Mouse (Mus musculus) macrophage (primary cell): ENCODE measurements around the gene Pccb. TPM values are rescaled to one million over a fixed set of nuclear protein-coding genes. Genes with fewer than 3 reads are reported as not detected.

Source experiments
- H3K27ac ChIP-seq: fragments of 350-480 bp; formaldehyde crosslinking; 2 replicates; pipeline ENCODE4 v1.9.0; 2021
- H3K36me3 ChIP-seq: fragments of 350-480 bp; formaldehyde crosslinking; 2 replicates; pipeline ENCODE4 v1.9.0; 2021; ENCODE audit errors: inconsistent target
- H3K4me3 ChIP-seq: fragments of 350-480 bp; formaldehyde crosslinking; 2 replicates; pipeline ENCODE4 v1.9.0; 2021; ENCODE audit errors: inconsistent target
- H3K79me2 ChIP-seq: fragments of 350-480 bp; formaldehyde crosslinking; 2 replicates; pipeline ENCODE4 v1.9.0; 2021; ENCODE audit errors: inconsistent target
- WGBS: methylation state at CpG from one replicate; pipeline ENCODE4 v1.1.7; 2026; ENCODE audit warnings: inconsistent platforms; ENCODE audit not compliant: missing documents; 5-methylcytosine and 5-hydroxymethylcytosine counted together
- polyA plus RNA-seq: library from polyadenylated mRNA; stranded (reverse); fragments of 250-400 nt; gene quantifications from 3 replicates; pipeline ENCODE4 v1.2.4, GENCODE M21; 2018; ENCODE audit warnings: inconsistent platforms

Pccb gene
- polyA plus RNA-seq, 1 experiment from 2014 or later = 48.9 TPM

DNA sequence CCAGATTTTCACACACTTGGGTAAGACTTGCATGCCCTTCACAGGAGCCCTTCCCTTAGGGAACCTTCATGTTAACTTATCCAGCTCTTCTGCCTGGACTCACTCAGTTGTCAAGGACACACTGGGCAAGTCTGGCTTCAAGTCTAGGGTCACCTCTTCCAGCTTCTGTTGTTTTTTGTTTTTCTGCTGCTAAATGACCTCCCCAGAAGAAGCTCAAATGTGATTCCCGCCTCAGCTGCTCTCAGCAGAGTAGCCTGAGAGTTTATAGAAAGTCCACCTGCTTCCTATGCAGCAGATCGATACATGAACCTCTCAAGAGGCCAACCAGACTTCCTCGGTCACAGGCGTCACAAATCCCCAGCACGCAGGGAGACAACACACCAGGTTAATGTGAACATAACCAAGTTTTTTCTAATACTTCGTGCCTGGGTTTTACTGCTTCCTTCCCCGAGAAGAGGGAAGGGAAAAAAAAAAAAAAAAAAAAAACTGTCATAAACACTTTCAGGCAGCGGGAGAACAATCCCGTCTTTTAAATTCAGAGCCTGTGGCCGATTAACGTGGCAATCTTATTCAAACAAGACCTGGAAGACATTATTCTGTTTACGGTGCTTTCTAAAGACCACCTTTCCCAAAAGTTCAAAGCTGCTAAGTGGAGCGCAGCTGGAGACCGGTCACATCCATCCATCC, 794 bp downstream of the Pccb start:
- peak overlapping the region; percentile 70 for H3K4me3 ChIP-seq
- H3K36me3 ChIP-seq = no peaks in the 10 kb centered on the region
- peak overlapping the region; percentile 71 for H3K27ac ChIP-seq
- WGBS = 5% methylated on average over 14 of the region's 14 CpGs
- H3K79me2 ChIP-seq = peaks cover 5% of the 10 kb centered on the region; the same call in 1 of the 2 replicates

DNA sequence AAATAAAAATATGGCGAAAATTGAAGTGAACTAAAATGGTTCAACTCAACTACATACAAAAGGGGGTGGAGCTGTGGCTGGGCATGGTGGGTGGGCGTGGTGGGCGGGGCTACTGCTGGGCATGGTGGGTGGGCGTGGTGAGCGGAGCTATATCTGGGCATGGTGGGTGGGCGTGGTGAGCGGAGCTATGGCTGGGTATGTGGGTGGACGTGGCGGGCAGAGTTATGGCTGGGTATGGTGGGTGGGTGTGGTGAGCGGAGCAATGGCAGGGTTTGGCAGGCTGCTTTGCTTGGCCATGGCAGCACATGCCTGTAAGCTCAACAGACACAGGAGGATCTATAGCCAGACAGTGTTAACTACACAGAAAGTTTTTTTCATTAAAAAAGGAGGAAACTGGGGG, 15.9 kb downstream of the Pccb start:
- no peak overlapping the region for H3K27ac ChIP-seq
- no peak overlapping the region for H3K4me3 ChIP-seq
- H3K79me2 ChIP-seq = no peaks in the 10 kb centered on the region
- H3K36me3 ChIP-seq = no peaks in the 10 kb centered on the region
- WGBS = 94% methylated on average over 10 of the region's 10 CpGs

DNA sequence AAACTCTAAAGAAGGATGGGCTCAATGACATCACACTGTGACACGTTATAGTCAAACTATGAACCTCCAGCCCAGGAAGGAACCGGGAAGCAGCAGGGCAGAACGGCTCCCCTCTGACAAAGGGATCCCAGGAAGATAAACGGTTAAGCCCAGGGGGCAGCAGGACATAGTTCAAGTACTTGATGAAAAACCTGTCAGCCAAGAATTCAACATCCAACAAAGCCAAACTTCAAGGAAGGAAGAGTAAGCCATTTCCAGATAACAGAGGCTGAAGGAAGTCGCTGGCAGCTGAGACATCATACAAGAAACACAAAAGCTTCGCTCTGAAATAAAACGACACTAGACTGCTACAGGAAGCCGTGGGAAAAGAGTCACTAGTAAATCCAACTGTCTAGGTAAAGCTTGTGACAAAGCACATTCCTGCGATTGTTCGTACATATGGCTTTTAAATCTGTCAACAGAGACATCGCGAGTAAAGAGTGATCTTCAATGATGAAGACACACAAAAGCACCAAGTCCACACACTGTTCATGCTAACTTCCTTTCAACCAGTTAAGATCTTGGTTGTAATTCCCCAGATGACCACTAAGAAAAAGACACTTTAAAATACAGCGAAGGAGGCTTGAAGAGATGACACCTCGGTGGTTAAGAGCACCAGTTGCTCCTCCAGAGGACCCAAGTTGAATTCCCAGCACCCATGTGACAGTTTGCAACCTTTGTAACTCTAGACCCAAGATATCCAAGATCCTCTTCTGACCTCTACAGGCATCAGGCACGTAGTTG, 16.8 kb downstream of the Pccb start:
- 89% methylated on average over 15 of the region's 15 CpGs for WGBS
- Histone ChIP-seq H3K79me2 (no peaks in the 10 kb centered on the region), H3K27ac (no peak overlapping the region), H3K4me3 (no peak overlapping the region), H3K36me3 (no peaks in the 10 kb centered on the region)

DNA sequence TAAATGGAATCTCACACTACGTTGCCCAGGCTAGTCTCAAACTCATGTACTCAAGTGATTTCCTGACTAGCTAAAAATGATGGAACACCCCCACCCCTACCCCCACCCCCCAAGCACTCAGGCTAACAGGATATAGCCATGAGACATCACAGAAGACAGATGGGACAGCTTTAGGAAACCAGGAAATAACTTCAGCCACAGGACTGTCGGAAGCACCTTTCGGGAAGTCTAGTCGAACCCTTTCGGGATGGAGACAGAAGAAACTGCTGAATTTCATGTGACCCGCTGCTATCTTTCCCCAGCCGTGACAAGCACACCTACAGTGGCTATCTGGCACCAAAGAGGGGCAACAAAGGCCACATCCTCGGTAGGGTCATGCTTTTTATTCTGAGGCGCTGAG, 19.4 kb downstream of the Pccb start:
- Histone ChIP-seq H3K27ac (no peak overlapping the region), H3K36me3 (no peaks in the 10 kb centered on the region), H3K4me3 (no peak overlapping the region), H3K79me2 (no peaks in the 10 kb centered on the region)
- 96% methylated on average over 9 of the region's 9 CpGs for WGBS

DNA sequence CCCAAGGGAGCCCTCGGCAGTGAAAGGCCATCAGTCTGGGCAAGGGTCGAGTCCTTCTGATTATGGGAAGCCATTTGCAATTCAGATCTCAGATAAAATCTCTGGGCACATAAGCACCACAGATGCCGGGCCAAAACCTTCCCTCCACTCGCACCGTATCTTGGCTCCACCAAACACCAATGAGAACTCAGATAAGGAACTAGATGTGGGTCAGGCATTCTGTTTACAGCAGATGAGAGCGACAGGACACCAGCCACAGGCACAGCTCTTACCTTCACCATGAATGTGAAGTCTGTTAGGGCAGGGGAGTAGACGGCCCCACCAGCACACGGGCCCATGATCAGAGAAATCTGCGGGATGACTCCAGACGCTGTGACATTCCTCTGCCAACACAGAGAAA, 22.3 kb downstream of the Pccb start:
- WGBS = 98% methylated on average over 10 of the region's 10 CpGs
- Histone ChIP-seq H3K36me3 (no peaks in the 10 kb centered on the region), H3K27ac (no peak overlapping the region), H3K4me3 (no peak overlapping the region), H3K79me2 (no peaks in the 10 kb centered on the region)

DNA sequence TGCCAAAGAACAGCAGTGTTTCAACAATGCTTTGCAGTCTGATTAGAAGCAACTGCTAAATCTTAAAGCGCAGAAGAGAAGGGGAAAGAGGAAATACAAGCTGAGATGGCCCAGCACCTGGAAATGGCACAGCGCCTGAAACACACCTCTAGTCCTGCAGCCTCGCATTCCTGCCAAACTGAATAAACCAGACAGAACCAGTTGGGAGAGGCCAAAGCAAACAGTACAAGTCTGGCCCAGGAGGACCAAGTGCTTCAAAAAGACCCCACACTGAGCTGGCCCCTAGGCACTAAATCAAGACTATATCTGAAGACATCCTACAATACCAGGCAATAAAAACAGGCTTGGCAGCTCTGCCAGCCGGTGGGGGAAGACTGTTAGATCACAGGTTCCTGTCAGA, 28.8 kb downstream of the Pccb start:
- Histone ChIP-seq H3K4me3 (no peak overlapping the region), H3K27ac (no peak overlapping the region), H3K36me3 (no peaks in the 10 kb centered on the region), H3K79me2 (no peaks in the 10 kb centered on the region)
- 88% methylated on average over 4 of the region's 4 CpGs for WGBS

DNA sequence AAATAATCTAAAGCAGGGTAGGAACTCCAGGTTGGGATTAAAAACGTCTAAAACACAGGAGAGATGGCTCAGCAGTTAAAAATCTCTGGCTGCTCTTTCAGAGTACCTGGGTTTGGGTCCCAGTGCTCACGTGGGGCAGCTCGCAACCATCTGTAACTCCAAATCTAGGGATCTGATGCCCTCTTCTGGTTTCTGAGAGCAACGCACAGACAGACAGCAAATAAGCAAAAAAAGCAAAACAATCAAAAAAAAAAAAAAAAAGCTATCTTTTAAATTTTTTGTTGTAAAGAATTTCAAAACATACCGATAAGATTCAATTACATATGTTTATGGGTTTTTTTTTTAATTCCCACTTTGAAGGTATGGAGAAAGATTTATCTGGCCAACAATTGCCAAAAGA, 31.4 kb downstream of the Pccb start:
- Histone ChIP-seq H3K27ac (no peak overlapping the region), H3K79me2 (no peaks in the 10 kb centered on the region), H3K4me3 (no peak overlapping the region), H3K36me3 (no peaks in the 10 kb centered on the region)
- 97% methylated on average over 5 of the region's 5 CpGs for WGBS

DNA sequence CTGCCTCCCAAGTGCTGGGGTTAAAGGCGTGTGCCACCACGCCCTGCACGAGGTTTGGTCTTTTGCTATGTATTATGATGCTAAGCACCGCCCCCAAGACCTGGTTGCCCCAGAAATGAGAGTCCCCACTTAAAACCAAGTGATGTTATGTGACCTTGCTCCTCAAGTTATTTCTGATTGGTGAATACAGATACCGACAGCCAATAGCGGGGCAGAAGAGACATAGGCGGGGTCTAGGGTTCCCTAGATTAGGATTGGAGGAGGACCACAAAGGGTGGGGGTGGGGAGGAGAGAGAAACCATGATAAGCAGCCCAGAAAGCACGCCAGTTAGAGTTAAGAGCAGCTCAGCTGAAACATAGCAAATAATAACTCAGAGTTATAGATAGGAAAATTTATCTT, 31.9 kb downstream of the Pccb start:
- H3K4me3 ChIP-seq = no peak overlapping the region
- 94% methylated on average over 7 of the region's 8 CpGs for WGBS
- no peaks in the 10 kb centered on the region for H3K36me3 ChIP-seq
- no peak overlapping the region for H3K27ac ChIP-seq
- H3K79me2 ChIP-seq = no peaks in the 10 kb centered on the region

DNA sequence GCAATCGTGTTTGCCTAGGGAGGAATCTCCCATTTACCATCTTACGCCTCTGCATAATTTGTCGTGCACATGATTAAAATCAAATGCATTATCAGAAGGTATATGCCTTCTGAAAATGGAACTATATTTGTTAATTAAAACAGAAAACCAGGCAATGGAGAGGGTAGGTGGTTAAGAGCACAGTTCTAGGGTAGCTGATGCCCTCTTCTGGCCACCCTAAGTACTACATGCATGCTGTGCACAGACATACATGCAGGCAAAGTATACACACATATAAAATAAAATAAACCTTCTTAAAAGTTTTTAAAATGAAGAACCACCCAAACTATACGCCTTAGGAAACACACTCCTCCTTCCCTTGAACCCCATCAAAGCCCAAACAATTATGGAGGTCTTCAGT, 32.6 kb downstream of the Pccb start:
- Histone ChIP-seq H3K27ac (no peak overlapping the region), H3K79me2 (no peaks in the 10 kb centered on the region), H3K36me3 (no peaks in the 10 kb centered on the region), H3K4me3 (no peak overlapping the region)
- 94% methylated on average over 3 of the region's 4 CpGs for whole genome bisulfite sequencing

DNA sequence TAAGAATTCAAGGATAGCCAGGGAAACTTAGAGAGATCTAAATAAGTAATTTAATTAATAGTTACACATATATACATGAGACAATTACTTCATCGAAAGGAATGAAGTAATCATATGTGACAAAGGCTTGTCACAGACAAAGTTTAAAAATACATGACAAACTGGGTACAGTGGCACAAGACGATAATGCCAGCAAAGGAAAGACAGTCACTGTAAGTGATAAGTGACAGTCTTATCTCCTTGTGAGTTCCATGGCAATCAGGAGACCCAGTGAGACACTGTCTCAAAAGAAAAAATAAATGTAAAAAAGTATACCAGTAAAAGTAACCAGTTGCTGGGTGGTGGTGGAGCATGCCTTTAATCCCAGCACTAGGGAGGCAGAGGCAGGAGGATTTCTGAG, 37.6 kb downstream of the Pccb start:
- Histone ChIP-seq H3K4me3 (no peak overlapping the region), H3K36me3 (0 out of 2 replicates have a peak, but pooled peaks cover 15% of the 10 kb centered on the region), H3K27ac (no peak overlapping the region), H3K79me2 (no peaks in the 10 kb centered on the region)
- 100% methylated on average over 2 of the region's 2 CpGs for WGBS

DNA sequence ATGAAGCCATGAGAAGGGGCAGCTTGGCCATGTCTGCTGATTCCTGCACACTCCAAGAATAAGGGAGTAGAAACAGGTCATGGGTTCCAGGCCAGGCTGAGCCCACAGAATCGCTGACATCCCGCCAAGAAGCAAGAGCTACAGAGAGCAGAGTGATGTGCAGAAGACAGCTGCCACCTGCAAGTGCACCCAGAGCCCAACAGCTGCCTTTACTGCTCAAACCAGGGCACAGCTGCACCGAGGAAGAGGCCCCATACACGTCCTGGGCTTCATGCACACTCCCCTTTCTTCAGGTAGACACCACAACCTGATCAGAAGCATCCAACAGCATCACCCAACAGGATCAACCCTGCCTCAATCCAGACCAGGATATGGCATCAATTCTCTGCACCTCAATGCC, 40.8 kb downstream of the Pccb start:
- H3K79me2 ChIP-seq = no peaks in the 10 kb centered on the region
- no peak overlapping the region for H3K4me3 ChIP-seq
- H3K27ac ChIP-seq = no peak overlapping the region
- 0 out of 2 replicates have a peak, but pooled peaks cover 15% of the 10 kb centered on the region for H3K36me3 ChIP-seq
- 90% methylated on average over 2 of the region's 4 CpGs for WGBS

DNA sequence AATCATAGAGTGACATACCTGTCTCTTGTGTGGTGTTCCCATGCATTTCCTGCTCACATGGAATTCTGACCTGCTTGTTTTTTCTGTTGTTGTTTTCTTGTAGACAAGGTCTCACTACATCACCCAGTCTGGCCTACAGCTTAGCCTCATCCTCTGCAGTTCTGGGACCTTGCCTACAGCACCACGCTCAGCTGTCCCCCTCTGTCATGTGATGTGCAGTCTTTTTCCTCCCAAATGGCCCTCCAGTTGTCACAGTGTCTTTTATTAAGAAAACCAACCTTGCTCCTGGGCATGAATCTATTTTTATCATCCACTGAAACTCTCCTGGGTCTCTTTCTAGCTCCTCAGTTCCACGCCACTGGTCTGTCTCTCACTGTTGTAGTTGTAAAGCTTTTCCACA, 42.5 kb downstream of the Pccb start:
- no peak overlapping the region for H3K4me3 ChIP-seq
- H3K79me2 ChIP-seq = no peaks in the 10 kb centered on the region
- H3K36me3 ChIP-seq = 0 out of 2 replicates have a peak, but pooled peaks cover 15% of the 10 kb centered on the region
- H3K27ac ChIP-seq = no peak overlapping the region
- 93% methylated on average over 2 of the region's 2 CpGs for WGBS

DNA sequence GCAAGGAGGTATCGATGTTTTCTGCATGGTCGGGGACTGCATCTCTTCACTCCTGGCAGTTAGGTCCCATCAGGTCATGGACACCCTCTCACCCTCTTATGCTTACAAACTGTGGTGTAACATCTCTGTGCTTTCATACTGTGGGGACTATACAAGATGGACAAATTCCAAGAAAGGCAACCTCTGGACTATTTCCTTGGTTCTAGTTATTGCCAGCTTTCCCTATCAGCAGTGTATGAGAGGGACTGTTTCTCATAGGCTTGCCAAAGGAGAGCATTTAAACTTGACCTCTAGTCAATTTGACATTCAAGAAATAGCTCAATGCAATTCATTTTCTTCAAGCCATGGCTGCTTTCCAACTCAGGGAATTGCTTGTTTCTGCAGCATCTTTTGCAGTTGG, 43.4 kb downstream of the Pccb start:
- WGBS = 83% methylated on average over 2 of the region's 2 CpGs
- Histone ChIP-seq H3K36me3 (peaks cover 15% of the 10 kb centered on the region; the same call in 1 of the 2 replicates), H3K4me3 (no peak overlapping the region), H3K27ac (no peak overlapping the region), H3K79me2 (no peaks in the 10 kb centered on the region)

DNA sequence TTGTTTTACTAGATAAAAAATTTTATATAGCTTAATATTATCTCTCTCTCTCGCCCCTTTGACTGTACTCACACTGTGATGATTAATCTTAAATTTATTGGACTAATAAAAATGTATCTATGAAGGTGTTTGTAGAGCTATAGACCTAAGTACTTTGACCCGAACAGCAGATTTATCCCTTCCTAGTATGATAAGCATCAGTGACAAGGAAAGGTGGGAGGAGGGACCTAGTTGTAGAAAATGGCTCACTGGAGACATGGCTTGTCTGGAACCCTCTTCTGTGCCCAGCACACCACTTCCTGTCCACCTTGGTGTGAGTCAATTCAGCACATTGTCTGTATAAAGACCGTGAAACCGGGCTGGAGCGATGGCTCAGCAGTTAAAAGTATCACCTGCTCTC, 44.1 kb downstream of the Pccb start:
- Histone ChIP-seq H3K36me3 (peaks cover 15% of the 10 kb centered on the region; the same call in 1 of the 2 replicates), H3K79me2 (no peaks in the 10 kb centered on the region), H3K27ac (no peak overlapping the region), H3K4me3 (no peak overlapping the region)
- 96% methylated on average over 5 of the region's 5 CpGs for WGBS

DNA sequence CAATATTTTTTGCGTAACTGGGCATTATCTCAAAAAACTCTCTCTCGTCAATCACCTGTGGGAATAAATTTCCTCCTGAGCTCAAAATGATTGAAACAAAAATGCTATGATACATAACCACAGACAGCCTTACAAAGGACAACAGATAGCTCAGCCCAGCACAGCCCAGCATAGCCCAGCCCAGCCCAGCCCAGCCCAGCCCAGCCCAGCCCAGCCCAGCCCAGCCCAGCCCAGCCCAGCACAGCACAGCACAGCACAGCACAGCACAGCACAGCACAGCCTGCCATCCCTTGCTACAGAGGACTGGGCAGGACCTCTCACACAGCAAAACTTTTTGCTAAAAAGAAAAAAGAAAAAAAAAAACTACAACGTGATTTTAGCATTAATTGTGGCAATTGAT, 46.8 kb downstream of the Pccb start:
- Histone ChIP-seq H3K27ac (no peak overlapping the region), H3K36me3 (no peaks in the 10 kb centered on the region; the same call in 1 of the 2 replicates), H3K4me3 (no peak overlapping the region), H3K79me2 (no peaks in the 10 kb centered on the region)
- 100% methylated on average over 2 of the region's 3 CpGs for WGBS
